Mouse (Mus musculus): Measurements from ENCODE around the gene Ctc1. TPM values are rescaled to one million over a fixed set of nuclear protein-coding genes. Genes with fewer than 3 reads are reported as not detected.
A peak's percentile ranks its signal among the peaks of the same experiment; 100 is the strongest.

Gene Ctc1
- polyA plus RNA-seq, 1 experiment = 29.1 TPM

DNA sequence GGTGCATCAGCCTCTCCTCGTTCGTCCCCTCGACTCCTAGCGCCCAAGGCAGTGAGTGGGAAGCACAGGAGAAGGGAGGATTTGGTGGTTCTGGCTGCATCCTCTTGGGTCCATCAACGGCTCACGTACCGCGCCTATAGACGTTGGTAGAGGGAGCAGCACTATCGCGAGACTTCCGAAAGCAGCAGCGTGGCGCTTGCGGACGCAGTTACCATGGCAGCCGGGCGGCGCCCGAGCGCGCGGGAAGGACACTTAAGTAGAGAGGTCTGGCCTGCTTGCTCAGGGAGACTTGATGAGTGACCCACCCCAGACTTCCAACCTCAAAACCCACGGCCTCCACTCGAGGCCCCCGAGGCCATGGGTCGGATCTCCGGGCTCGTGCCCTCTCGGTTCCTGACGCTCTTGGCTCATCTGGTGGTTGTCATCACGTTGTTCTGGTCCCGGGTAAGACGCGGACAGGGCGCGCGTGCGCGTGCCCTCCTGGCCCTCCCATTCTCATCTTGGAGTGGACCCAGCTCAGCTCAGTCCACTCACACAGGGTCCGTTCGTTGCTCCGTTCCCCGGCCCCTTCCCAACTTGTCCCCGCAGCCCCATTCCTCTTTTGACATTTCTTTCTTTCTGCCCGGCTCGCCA lies 55.0 kb downstream of the Ctc1 start, which contains the start of gene Tmem107:
TSS of gene Tmem107 (plus strand) at position 217 of the 633 bp plus-strand sequence.
- no peaks in the 10 kb centered on the region for H3K79me2 ChIP-seq (ENCODE audit: control insufficient read depth, insufficient read depth)
- H3K4me2 ChIP-seq (ENCODE audit: low read depth) = peak within 1 kb of the TSS; percentile 84
- H3K27me3 ChIP-seq (ENCODE audit: control insufficient read depth, insufficient read depth, insufficient read length) = no peaks in the 10 kb centered on the region
- peak within 1 kb of the TSS; percentile 40 for H3K4me3 ChIP-seq
- TF ChIP-seq CEBPB (IDR thresholded peaks at IDR 0.05; ENCODE audit: insufficient read depth, poor library complexity, severe bottlenecking) (no peak), POLR2AphosphoS2 (IDR thresholded peaks at IDR 0.05; ENCODE audit: insufficient read length, low read depth) (peak; percentile 99), POLR2A (IDR thresholded peaks at IDR 0.05; ENCODE audit: insufficient read length, low read depth) (peak; percentile 95), TCF12 (IDR thresholded peaks at IDR 0.05; ENCODE audit: insufficient read depth, poor library complexity, severe bottlenecking) (no peak), MAX (IDR thresholded peaks at IDR 0.05; ENCODE audit: low read depth) (peak; percentile 30)
- no peaks in the 10 kb centered on the region for H3K36me3 ChIP-seq (ENCODE audit: control insufficient read depth, insufficient read depth)
- H3ac ChIP-seq (ENCODE audit: control insufficient read depth, insufficient read length) = peak within 1 kb of the TSS; percentile 27

- H3K4me3 ChIP-seq = peak overlapping the region; percentile 40
- TF ChIP-seq USF1 (IDR thresholded peaks at IDR 0.05; ENCODE audit: low read depth) (no peak), SRF (IDR thresholded peaks at IDR 0.05; ENCODE audit: control insufficient read depth, insufficient read length, low read depth) (no peak), POLR2A (IDR thresholded peaks at IDR 0.05; ENCODE audit: insufficient read length, low read depth) (no peak), CEBPB (IDR thresholded peaks at IDR 0.05; ENCODE audit: insufficient read depth, poor library complexity, severe bottlenecking) (no peak), TCF3 (IDR thresholded peaks at IDR 0.05; ENCODE audit: insufficient read length, low read depth) (no peak)
- H3K36me3 ChIP-seq (ENCODE audit: control insufficient read depth, insufficient read depth) = no peaks in the 10 kb centered on the region
- peak overlapping the region; percentile 84 for H3K4me2 ChIP-seq (ENCODE audit: low read depth)
- H3ac ChIP-seq (ENCODE audit: control insufficient read depth, insufficient read length) = peak overlapping the region; percentile 27
- H3K27me3 ChIP-seq (ENCODE audit: control insufficient read depth, insufficient read depth, insufficient read length) = no peaks in the 10 kb centered on the region
- no peaks in the 10 kb centered on the region for H3K79me2 ChIP-seq (ENCODE audit: control insufficient read depth, insufficient read depth)
Observed at GRCm38 (mm10) chr11:69071262-69071661, 55.6 kb downstream of the Ctc1 start.

GRCm38 (mm10) chr11:69072234-69072633 lies 56.5 kb downstream of the Ctc1 start:
- H3ac ChIP-seq (ENCODE audit: control insufficient read depth, insufficient read length) = no peak overlapping the region
- TF ChIP-seq MAX (IDR thresholded peaks at IDR 0.05; ENCODE audit: low read depth) (no peak), TCF3 (IDR thresholded peaks at IDR 0.05; ENCODE audit: insufficient read length, low read depth) (no peak), REST (IDR thresholded peaks at IDR 0.05; ENCODE audit: insufficient read depth, insufficient read length) (no peak), CEBPB (IDR thresholded peaks at IDR 0.05; ENCODE audit: insufficient read depth, poor library complexity, severe bottlenecking) (no peak), USF1 (IDR thresholded peaks at IDR 0.05; ENCODE audit: low read depth) (no peak), TCF12 (IDR thresholded peaks at IDR 0.05; ENCODE audit: insufficient read depth, poor library complexity, severe bottlenecking) (no peak), MYOD1 (IDR thresholded peaks at IDR 0.05; ENCODE audit: control insufficient read depth in 1 of 3, insufficient read length in 2 of 3, low read depth in 2 of 3) (no peak), POLR2A (IDR thresholded peaks at IDR 0.05; ENCODE audit: insufficient read length, low read depth) (no peak), SRF (IDR thresholded peaks at IDR 0.05; ENCODE audit: control insufficient read depth, insufficient read length, low read depth) (no peak), E2F4 (IDR thresholded peaks at IDR 0.05; ENCODE audit: insufficient read depth) (no peak), POLR2AphosphoS2 (IDR thresholded peaks at IDR 0.05; ENCODE audit: insufficient read length, low read depth) (no peak), MYOG (IDR thresholded peaks at IDR 0.05; ENCODE audit: control insufficient read depth in 1 of 3, insufficient read depth in 1 of 3, insufficient read length in 2 of 3, low read depth in 2 of 3) (no peak)
- H3K27me3 ChIP-seq (ENCODE audit: control insufficient read depth, insufficient read depth, insufficient read length) = no peaks in the 10 kb centered on the region
- no peaks in the 10 kb centered on the region for H3K79me2 ChIP-seq (ENCODE audit: control insufficient read depth, insufficient read depth)
- H3K36me3 ChIP-seq (ENCODE audit: control insufficient read depth, insufficient read depth) = no peaks in the 10 kb centered on the region
- H3K4me3 ChIP-seq = peak overlapping the region; percentile 0
- H3K4me2 ChIP-seq (ENCODE audit: low read depth) = peak overlapping the region; percentile 92

- Histone ChIP-seq H3K4me2 (ENCODE audit: low read depth) (peak overlapping the region; percentile 92), H3K27me3 (ENCODE audit: control insufficient read depth, insufficient read depth, insufficient read length) (no peaks in the 10 kb centered on the region), H3K36me3 (ENCODE audit: control insufficient read depth, insufficient read depth) (no peaks in the 10 kb centered on the region), H3ac (ENCODE audit: control insufficient read depth, insufficient read length) (no peak overlapping the region), H3K4me3 (peak overlapping the region; percentile 0), H3K79me2 (ENCODE audit: control insufficient read depth, insufficient read depth) (no peaks in the 10 kb centered on the region)
- TF ChIP-seq POLR2AphosphoS2 (IDR thresholded peaks at IDR 0.05; ENCODE audit: insufficient read length, low read depth) (no peak), MAX (IDR thresholded peaks at IDR 0.05; ENCODE audit: low read depth) (no peak), POLR2A (IDR thresholded peaks at IDR 0.05; ENCODE audit: insufficient read length, low read depth) (no peak), TCF3 (IDR thresholded peaks at IDR 0.05; ENCODE audit: insufficient read length, low read depth) (no peak), CEBPB (IDR thresholded peaks at IDR 0.05; ENCODE audit: insufficient read depth, poor library complexity, severe bottlenecking) (no peak), MYOG (IDR thresholded peaks at IDR 0.05; ENCODE audit: control insufficient read depth in 1 of 3, insufficient read depth in 1 of 3, insufficient read length in 2 of 3, low read depth in 2 of 3) (no peak), MYOD1 (IDR thresholded peaks at IDR 0.05; ENCODE audit: control insufficient read depth in 1 of 3, insufficient read length in 2 of 3, low read depth in 2 of 3) (no peak), USF1 (IDR thresholded peaks at IDR 0.05; ENCODE audit: low read depth) (no peak), E2F4 (IDR thresholded peaks at IDR 0.05; ENCODE audit: insufficient read depth) (no peak), TCF12 (IDR thresholded peaks at IDR 0.05; ENCODE audit: insufficient read depth, poor library complexity, severe bottlenecking) (no peak), SRF (IDR thresholded peaks at IDR 0.05; ENCODE audit: control insufficient read depth, insufficient read length, low read depth) (no peak), REST (IDR thresholded peaks at IDR 0.05; ENCODE audit: insufficient read depth, insufficient read length) (no peak)
Observed at GRCm38 (mm10) chr11:69072666-69073064, 57.0 kb downstream of the Ctc1 start.

All from myocyte (in vitro differentiated cells).